Mouse (Mus musculus) cerebellum, adult (tissue): ENCODE measurements at regions not wholly inside any gene's neighbourhood (a gene's known extent, or its start where the extent isn't known, plus 50 kb on each side); places are given as distances from the start of the nearest gene placed in this dataset.

ENCODE experiments used
- ATAC-seq: cut with Nextera tagmentation; 2 replicates; pipeline ENCODE4 v1.9.2; 2017; ENCODE audit warnings: mild to moderate bottlenecking, moderate library complexity, mixed read lengths; ENCODE audit not compliant: insufficient number of reproducible peaks, low FRiP score, low TSS enrichment

- no peak for ATAC-seq
These were observed 202.7 kb downstream of the Pik3r1 start for GRCm38 (mm10) chr13:101565323-101565722.

- no peak for ATAC-seq
These were observed 212.6 kb downstream of the Pik3r1 start for GRCm38 (mm10) chr13:101555371-101555874.

GRCm38 (mm10) chr13:101553131-101553549, 214.9 kb downstream of the Pik3r1 start:
- no peak for ATAC-seq

- no peak for ATAC-seq
These were observed 215.6 kb downstream of the Pik3r1 start for GRCm38 (mm10) chr13:101552451-101552850.

- peak; percentile 59 for ATAC-seq
These were observed 216.9 kb downstream of the Pik3r1 start for GRCm38 (mm10) chr13:101551068-101551467.

- peak; percentile 38 for ATAC-seq
These were observed 217.5 kb downstream of the Pik3r1 start for GRCm38 (mm10) chr13:101550526-101550925.

- ATAC-seq: no peak
These were observed 220.1 kb downstream of the Pik3r1 start for GRCm38 (mm10) chr13:101547887-101548286.

GRCm38 (mm10) chr13:101547365-101547764, 220.7 kb downstream of the Pik3r1 start:
- ATAC-seq: no peak

GRCm38 (mm10) chr13:101545344-101546181, 222.5 kb downstream of the Pik3r1 start:
- no peak for ATAC-seq

- ATAC-seq: no peak
These were observed 227.4 kb downstream of the Pik3r1 start for GRCm38 (mm10) chr13:101540391-101541191.

GRCm38 (mm10) chr13:101538110-101538509, 229.9 kb downstream of the Pik3r1 start:
- no peak for ATAC-seq

GRCm38 (mm10) chr13:101536019-101536418, 232.0 kb downstream of the Pik3r1 start:
- no peak for ATAC-seq

- no peak for ATAC-seq
These were observed 232.6 kb downstream of the Pik3r1 start for GRCm38 (mm10) chr13:101535331-101535866.

GRCm38 (mm10) chr13:101534490-101534889, 233.5 kb downstream of the Pik3r1 start:
- no peak for ATAC-seq

GRCm38 (mm10) chr13:101532913-101533312, 235.1 kb downstream of the Pik3r1 start:
- no peak for ATAC-seq

- no peak for ATAC-seq
These were observed 240.3 kb downstream of the Pik3r1 start for GRCm38 (mm10) chr13:101527691-101528090.

- no peak for ATAC-seq
These were observed 243.2 kb downstream of the Pik3r1 start for GRCm38 (mm10) chr13:101524781-101525180.

- no peak for ATAC-seq
These were observed 243.8 kb downstream of the Pik3r1 start for GRCm38 (mm10) chr13:101524223-101524622.

GRCm38 (mm10) chr13:101523492-101523891, 244.5 kb downstream of the Pik3r1 start:
- ATAC-seq: no peak

- ATAC-seq: no peak
These were observed 245.4 kb downstream of the Pik3r1 start for GRCm38 (mm10) chr13:101522597-101522996.

- ATAC-seq: no peak
These were observed 254.7 kb downstream of the Pik3r1 start for GRCm38 (mm10) chr13:101513354-101513753.
